Mouse (Mus musculus): Measurements from ENCODE around the gene Trim33. TPM values are rescaled to one million over a fixed set of nuclear protein-coding genes. Genes with fewer than 3 reads are reported as not detected.

Trim33 gene
- polyA plus RNA-seq (2015; fragmentation: Nextera tagmentation; extraction: Ambion mirVana) = 19.6 and 21.3 TPM in 2 replicates

DNA sequence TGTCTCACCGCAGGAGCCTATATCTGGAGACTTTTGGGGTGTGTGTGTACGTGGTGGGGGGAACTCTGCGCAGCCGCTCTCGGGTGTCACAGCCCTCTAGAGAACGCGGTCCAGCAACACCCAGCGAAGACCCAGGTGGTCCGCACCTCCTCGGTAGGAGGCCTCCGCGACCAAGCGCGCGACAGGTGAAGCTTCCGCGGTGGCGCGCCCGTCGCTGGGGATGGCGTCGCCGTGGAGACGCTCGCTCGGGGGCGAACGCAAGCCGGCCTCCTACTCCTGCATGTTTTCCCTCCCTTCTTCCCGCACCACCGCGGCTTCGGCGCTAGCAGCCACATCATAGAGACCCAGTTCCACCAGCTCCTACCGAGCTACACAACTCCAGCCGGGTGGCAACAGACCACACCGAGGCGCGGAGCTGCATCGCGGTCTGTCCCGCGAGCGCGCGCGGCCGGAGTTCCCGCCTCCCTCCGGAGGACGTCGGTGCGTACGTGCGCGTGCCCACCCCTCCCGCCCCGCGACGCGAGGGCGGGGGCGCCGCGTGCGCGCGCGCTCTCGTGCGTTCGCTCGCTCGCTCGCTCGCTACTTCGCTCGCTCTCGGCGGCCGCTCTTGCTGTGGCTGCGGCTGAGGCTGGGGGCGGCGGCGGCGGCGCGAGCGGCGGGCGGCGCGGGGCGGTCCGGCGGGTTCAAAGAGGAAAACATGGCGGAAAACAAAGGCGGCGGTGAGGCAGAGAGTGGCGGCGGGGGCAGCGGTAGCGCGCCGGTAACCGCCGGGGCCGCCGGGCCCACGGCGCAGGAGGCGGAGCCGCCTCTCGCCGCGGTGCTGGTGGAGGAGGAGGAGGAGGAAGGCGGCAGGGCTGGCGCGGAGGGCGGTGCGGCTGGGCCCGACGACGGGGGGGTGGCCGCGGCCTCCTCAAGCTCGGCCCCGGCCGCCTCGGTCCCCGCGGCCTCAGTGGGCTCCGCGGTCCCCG lies at the start of gene Trim33:
TSS of gene Trim33 (plus strand) at position 112 of the 968 bp plus-strand sequence.
- Histone ChIP-seq H3K4me2 (ENCODE audit: low read depth, low read length) (peak within 1 kb of the TSS; percentile 72), H3K36me3 (ENCODE audit: control insufficient read depth, insufficient read depth, low read length) (no peaks in the 10 kb centered on the region), H3K27ac (ENCODE audit: low read length) (peak within 1 kb of the TSS; percentile 97), H3K4me1 (replicated peaks; ENCODE audit: control insufficient read depth, insufficient read depth, low read length) (peaks cover 13% of the 10 kb centered on the region), H3K4me3 (ENCODE audit: low read length) (peak within 1 kb of the TSS; percentile 100), H3K9ac (ENCODE audit: low read length) (peak within 1 kb of the TSS; percentile 98), H3K27me3 (ENCODE audit: control insufficient read depth, insufficient read depth, low read depth, low read length) (no peaks in the 10 kb centered on the region), H3K9me3 (ENCODE audit: control insufficient read depth, low read length) (no peaks in the 10 kb centered on the region)
- under 1% methylated on average over 97 of the region's 136 CpGs for WGBS
- ATAC-seq (ENCODE audit: low read depth) = peak; percentile 89

DNA sequence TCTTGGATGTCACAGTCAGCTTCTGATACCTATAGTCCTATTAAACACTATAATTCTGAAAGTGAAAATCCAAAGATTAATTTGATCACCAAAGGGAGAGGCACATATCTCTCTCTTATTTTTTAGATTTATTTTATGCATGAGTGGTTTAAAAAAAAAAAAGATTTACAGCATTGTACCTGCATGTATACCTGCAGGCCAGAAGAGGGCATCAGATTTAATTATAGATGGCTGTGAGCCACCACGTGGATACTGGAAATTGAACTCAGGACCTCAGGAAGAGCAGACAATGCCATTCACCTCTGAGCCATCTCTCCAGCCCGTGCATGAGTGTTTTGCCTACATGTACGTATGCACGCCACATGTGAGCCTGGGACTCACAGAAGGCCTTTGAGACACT lies 46.7 kb upstream of the Trim33 start:
- no peaks in the 10 kb centered on the region for H3K27me3 ChIP-seq (ENCODE audit: control insufficient read depth, insufficient read depth, low read depth, low read length)

DNA sequence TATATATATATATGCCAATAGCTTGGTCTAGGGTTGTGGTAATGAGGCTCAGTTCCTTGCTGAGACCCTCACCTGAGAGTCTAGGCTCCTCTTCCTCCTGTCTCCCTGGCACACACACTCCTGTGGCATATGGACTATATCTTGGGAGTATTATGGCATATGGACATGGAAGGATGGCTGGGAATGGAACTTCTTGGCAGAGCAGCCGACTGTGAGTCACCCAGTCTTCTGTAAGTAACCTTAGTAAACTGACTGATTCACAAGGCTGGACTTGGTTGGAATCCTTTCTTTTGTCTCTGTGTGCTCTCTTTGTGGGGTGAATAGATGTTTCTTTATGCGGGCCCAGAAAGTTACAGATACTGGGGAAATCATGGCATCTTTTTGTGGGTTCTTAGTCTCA lies 37.6 kb upstream of the Trim33 start:
- Histone ChIP-seq H3K9me3 (ENCODE audit: control insufficient read depth, low read length) (no peaks in the 10 kb centered on the region), H3K27ac (ENCODE audit: low read length) (no peak overlapping the region)
- WGBS = 91% methylated on average over 2 of the region's 2 CpGs

More for the DNA sequence above, 46.7 kb upstream of the Trim33 start:
- H3K9me3 ChIP-seq (ENCODE audit: control insufficient read depth, low read length) = peaks cover 3% of the 10 kb centered on the region
- no peak for ATAC-seq (ENCODE audit: low read depth)
- H3K36me3 ChIP-seq (ENCODE audit: control insufficient read depth, insufficient read depth, low read length) = no peaks in the 10 kb centered on the region
- H3K27ac ChIP-seq (ENCODE audit: low read length) = no peak overlapping the region
- no peak overlapping the region for H3K4me3 ChIP-seq (ENCODE audit: low read length)
- no peak overlapping the region for H3K4me2 ChIP-seq (ENCODE audit: low read depth, low read length)
- no peak overlapping the region for H3K9ac ChIP-seq (ENCODE audit: low read length)
- no peaks in the 10 kb centered on the region for H3K4me1 ChIP-seq (replicated peaks; ENCODE audit: control insufficient read depth, insufficient read depth, low read length)
- WGBS = 76% methylated on average over 4 of the region's 4 CpGs

GRCm38 (mm10) chr3:103242156-103242555 lies 36.9 kb upstream of the Trim33 start:
- H3K4me1 ChIP-seq (replicated peaks; ENCODE audit: control insufficient read depth, insufficient read depth, low read length) = no peaks in the 10 kb centered on the region
- no peak overlapping the region for H3K4me2 ChIP-seq (ENCODE audit: low read depth, low read length)
- no peaks in the 10 kb centered on the region for H3K36me3 ChIP-seq (ENCODE audit: control insufficient read depth, insufficient read depth, low read length)
- WGBS = 83% methylated on average over 3 of the region's 3 CpGs
- no peaks in the 10 kb centered on the region for H3K9me3 ChIP-seq (ENCODE audit: control insufficient read depth, low read length)
- H3K27me3 ChIP-seq (ENCODE audit: control insufficient read depth, insufficient read depth, low read depth, low read length) = no peaks in the 10 kb centered on the region
- ATAC-seq (ENCODE audit: low read depth) = no peak
- no peak overlapping the region for H3K4me3 ChIP-seq (ENCODE audit: low read length)
- H3K27ac ChIP-seq (ENCODE audit: low read length) = no peak overlapping the region
- H3K9ac ChIP-seq (ENCODE audit: low read length) = no peak overlapping the region

More for the DNA sequence above, 37.6 kb upstream of the Trim33 start:
- no peak for ATAC-seq (ENCODE audit: low read depth)
- no peaks in the 10 kb centered on the region for H3K4me1 ChIP-seq (replicated peaks; ENCODE audit: control insufficient read depth, insufficient read depth, low read length)
- no peak overlapping the region for H3K4me3 ChIP-seq (ENCODE audit: low read length)
- H3K4me2 ChIP-seq (ENCODE audit: low read depth, low read length) = no peak overlapping the region
- H3K9ac ChIP-seq (ENCODE audit: low read length) = no peak overlapping the region
- H3K36me3 ChIP-seq (ENCODE audit: control insufficient read depth, insufficient read depth, low read length) = no peaks in the 10 kb centered on the region
- H3K27me3 ChIP-seq (ENCODE audit: control insufficient read depth, insufficient read depth, low read depth, low read length) = no peaks in the 10 kb centered on the region

DNA sequence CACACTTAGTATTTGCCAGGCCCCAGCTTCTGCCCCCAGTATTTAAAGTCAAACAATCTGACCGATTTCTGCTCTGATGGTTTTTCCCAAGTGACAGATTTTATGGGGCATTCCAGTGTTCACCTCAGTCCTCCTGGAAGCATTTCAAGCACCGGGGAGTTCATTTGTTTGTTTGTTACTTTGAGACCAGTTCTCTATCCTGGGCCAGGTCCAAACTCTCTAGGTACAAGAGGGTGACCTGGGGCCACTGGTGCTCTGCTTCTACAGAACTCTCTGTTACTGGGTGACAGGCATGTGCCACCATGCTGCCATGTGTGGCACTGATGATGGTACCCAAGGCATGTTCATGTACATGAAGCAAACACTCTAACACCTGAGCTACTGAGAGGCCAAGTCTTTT lies 35.6 kb upstream of the Trim33 start:
- Histone ChIP-seq H3K4me2 (ENCODE audit: low read depth, low read length) (no peak overlapping the region), H3K36me3 (ENCODE audit: control insufficient read depth, insufficient read depth, low read length) (no peaks in the 10 kb centered on the region), H3K27ac (ENCODE audit: low read length) (no peak overlapping the region), H3K27me3 (ENCODE audit: control insufficient read depth, insufficient read depth, low read depth, low read length) (no peaks in the 10 kb centered on the region), H3K9ac (ENCODE audit: low read length) (no peak overlapping the region), H3K9me3 (ENCODE audit: control insufficient read depth, low read length) (no peaks in the 10 kb centered on the region), H3K4me3 (ENCODE audit: low read length) (no peak overlapping the region), H3K4me1 (replicated peaks; ENCODE audit: control insufficient read depth, insufficient read depth, low read length) (no peaks in the 10 kb centered on the region)
- ATAC-seq (ENCODE audit: low read depth) = no peak
- WGBS = 45% methylated on average over 2 of the region's 2 CpGs

DNA sequence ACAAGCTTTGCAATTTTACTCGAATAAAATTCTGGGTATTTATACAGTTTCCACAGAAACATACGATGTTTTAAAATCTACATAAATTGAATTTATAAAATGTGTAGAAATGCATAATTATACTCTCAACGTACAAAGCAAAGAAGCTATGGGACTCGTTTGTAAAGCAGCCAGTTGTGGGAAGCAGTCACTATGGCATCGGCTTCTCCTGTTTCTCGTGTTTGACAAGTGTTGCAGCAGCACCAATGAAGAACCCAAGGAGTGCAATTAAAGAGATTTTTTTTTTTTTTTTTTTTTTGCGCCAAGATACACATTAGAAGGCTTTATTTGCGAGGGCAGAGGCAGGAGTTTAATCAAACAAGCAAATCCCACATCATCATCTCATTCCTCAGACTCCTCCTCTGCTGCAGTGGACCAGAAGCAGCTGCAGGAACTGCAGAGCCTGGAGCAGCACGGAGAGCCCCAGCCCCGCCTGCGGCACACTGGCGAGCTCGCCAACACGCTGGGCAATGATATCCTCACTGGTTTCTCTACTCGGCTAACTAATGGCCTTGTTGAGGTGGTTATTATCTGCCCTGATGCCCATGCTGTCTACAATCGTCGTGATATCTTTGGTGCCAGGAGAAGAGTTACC lies 32.3 kb upstream of the Trim33 start:
- H3K9ac ChIP-seq (ENCODE audit: low read length) = no peak overlapping the region
- H3K36me3 ChIP-seq (ENCODE audit: control insufficient read depth, insufficient read depth, low read length) = no peaks in the 10 kb centered on the region
- H3K4me3 ChIP-seq (ENCODE audit: low read length) = no peak overlapping the region
- no peak overlapping the region for H3K4me2 ChIP-seq (ENCODE audit: low read depth, low read length)
- H3K9me3 ChIP-seq (ENCODE audit: control insufficient read depth, low read length) = no peaks in the 10 kb centered on the region
- 55% methylated on average over 17 of the region's 17 CpGs for WGBS
- no peaks in the 10 kb centered on the region for H3K4me1 ChIP-seq (replicated peaks; ENCODE audit: control insufficient read depth, insufficient read depth, low read length)
- ATAC-seq (ENCODE audit: low read depth) = no peak
- H3K27me3 ChIP-seq (ENCODE audit: control insufficient read depth, insufficient read depth, low read depth, low read length) = no peaks in the 10 kb centered on the region
- H3K27ac ChIP-seq (ENCODE audit: low read length) = no peak overlapping the region

GRCm38 (mm10) chr3:103256089-103256819 lies 22.8 kb upstream of the Trim33 start:
- Histone ChIP-seq H3K4me3 (ENCODE audit: low read length) (no peak overlapping the region), H3K4me2 (ENCODE audit: low read depth, low read length) (no peak overlapping the region), H3K9me3 (ENCODE audit: control insufficient read depth, low read length) (no peaks in the 10 kb centered on the region), H3K9ac (ENCODE audit: low read length) (0 out of 2 replicates have a peak overlapping the region, but pooled peaks have one; percentile 1), H3K27ac (ENCODE audit: low read length) (peak overlapping the region; percentile 77), H3K27me3 (ENCODE audit: control insufficient read depth, insufficient read depth, low read depth, low read length) (no peaks in the 10 kb centered on the region), H3K4me1 (replicated peaks; ENCODE audit: control insufficient read depth, insufficient read depth, low read length) (no peaks in the 10 kb centered on the region), H3K36me3 (ENCODE audit: control insufficient read depth, insufficient read depth, low read length) (no peaks in the 10 kb centered on the region)
- peak; percentile 85 for ATAC-seq (ENCODE audit: low read depth)
- WGBS = 22% methylated on average over 10 of the region's 10 CpGs

DNA sequence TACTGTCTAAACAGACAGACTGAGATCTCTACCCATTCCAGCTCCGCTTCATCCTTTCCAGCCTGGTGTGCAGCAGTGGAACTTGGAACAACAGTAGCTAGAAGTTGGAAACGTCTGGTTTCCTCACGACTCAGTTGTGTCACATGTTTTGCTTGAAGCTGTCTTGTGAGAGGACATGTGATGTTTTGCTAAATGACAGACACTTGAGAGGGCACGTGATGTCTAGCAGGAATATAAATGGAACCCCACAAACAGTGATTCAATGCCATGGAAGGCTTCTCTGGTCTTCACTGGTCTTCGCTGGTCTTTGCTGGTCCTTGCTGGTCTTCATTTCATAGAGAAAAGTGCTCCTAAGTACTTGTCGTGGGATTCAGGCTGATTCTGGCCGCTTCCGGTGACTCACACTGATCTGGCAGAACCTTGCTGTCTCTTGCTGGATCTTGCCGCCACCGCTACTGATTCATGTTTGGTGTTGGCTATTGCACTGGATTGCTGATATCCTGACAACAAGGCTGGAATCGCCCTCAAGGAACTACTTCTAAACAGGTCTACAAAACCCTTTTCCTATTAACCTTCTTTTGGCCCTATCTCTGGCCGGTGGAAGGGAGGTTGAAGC lies 16.2 kb upstream of the Trim33 start:
- no peaks in the 10 kb centered on the region for H3K36me3 ChIP-seq (ENCODE audit: control insufficient read depth, insufficient read depth, low read length)
- 89% methylated on average over 12 of the region's 12 CpGs for WGBS
- no peak overlapping the region for H3K9ac ChIP-seq (ENCODE audit: low read length)
- H3K4me1 ChIP-seq (replicated peaks; ENCODE audit: control insufficient read depth, insufficient read depth, low read length) = no peaks in the 10 kb centered on the region
- H3K27me3 ChIP-seq (ENCODE audit: control insufficient read depth, insufficient read depth, low read depth, low read length) = no peaks in the 10 kb centered on the region
- H3K9me3 ChIP-seq (ENCODE audit: control insufficient read depth, low read length) = no peaks in the 10 kb centered on the region
- H3K4me3 ChIP-seq (ENCODE audit: low read length) = no peak overlapping the region
- no peak overlapping the region for H3K4me2 ChIP-seq (ENCODE audit: low read depth, low read length)
- no peak overlapping the region for H3K27ac ChIP-seq (ENCODE audit: low read length)
- ATAC-seq (ENCODE audit: low read depth) = no peak

Measured in lung, embryonic 16.5 days (tissue).